Mouse (Mus musculus): ENCODE data around the gene Fus. TPM values are rescaled to one million over a fixed set of nuclear protein-coding genes. Genes with fewer than 3 reads are reported as not detected.
"Not testable (repeated sequence)": the region's sequence is repeated elsewhere in the genome, so short reads cannot be mapped to it uniquely, and the experiment has no call there.

Fus gene
- polyA plus RNA-seq, 1 experiment from 2014 or later: 318 TPM

- peaks cover 12% of the 10 kb centered on the region for H3K4me1 ChIP-seq (ENCODE audit: control insufficient read depth, insufficient read depth, low read depth, low read length)
- peak overlapping the region; percentile 93 for H3K9ac ChIP-seq (ENCODE audit: low read depth, low read length)
- H3K4me3 ChIP-seq (ENCODE audit: low read length): peak overlapping the region; percentile 85
- 0 out of 2 replicates have a peak, but pooled peaks have one; percentile 2 for ATAC-seq
- H3K27me3 ChIP-seq (replicated peaks; ENCODE audit: control insufficient read depth, insufficient read depth, low read length): no peaks in the 10 kb centered on the region; the same call in 1 of the 2 replicates
- no peaks in the 10 kb centered on the region for H3K9me3 ChIP-seq (ENCODE audit: control insufficient read depth, low read length)
- H3K4me2 ChIP-seq (ENCODE audit: low read length): peak overlapping the region; percentile 93
- no peaks in the 10 kb centered on the region for H3K36me3 ChIP-seq (ENCODE audit: control insufficient read depth, insufficient read depth, low read length)
- 53% methylated on average over 18 of the region's 18 CpGs for WGBS
- peak overlapping the region; percentile 90 for H3K27ac ChIP-seq (ENCODE audit: low read depth, low read length)
Measured at GRCm38 (mm10) chr7:127936216-127936884, 30.9 kb upstream of the Fus start.

- H3K36me3 ChIP-seq (ENCODE audit: control insufficient read depth, insufficient read depth, low read length); ATAC-seq; H3K9ac ChIP-seq (ENCODE audit: low read depth, low read length); H3K4me3 ChIP-seq (ENCODE audit: low read length); H3K27ac ChIP-seq (ENCODE audit: low read depth, low read length); H3K9me3 ChIP-seq (ENCODE audit: control insufficient read depth, low read length); H3K4me2 ChIP-seq (ENCODE audit: low read length); H3K4me1 ChIP-seq (ENCODE audit: control insufficient read depth, insufficient read depth, low read depth, low read length): not testable (repeated sequence)
- WGBS: 64% methylated on average over 2 of the region's 2 CpGs
- H3K27me3 ChIP-seq (replicated peaks; ENCODE audit: control insufficient read depth, insufficient read depth, low read length): peaks cover 17% of the 10 kb centered on the region
Measured at GRCm38 (mm10) chr7:127942097-127942496, 25.2 kb upstream of the Fus start.

GRCm38 (mm10) chr7:127944614-127945013 is 22.6 kb upstream of the Fus start:
- Histone ChIP-seq H3K9me3 (ENCODE audit: control insufficient read depth, low read length) (no peaks in the 10 kb centered on the region), H3K27ac (ENCODE audit: low read depth, low read length) (no peak overlapping the region), H3K4me2 (ENCODE audit: low read length) (peak overlapping the region; percentile 25; the same call in 1 of the 2 replicates), H3K4me3 (ENCODE audit: low read length) (no peak overlapping the region), H3K27me3 (replicated peaks; ENCODE audit: control insufficient read depth, insufficient read depth, low read length) (peaks cover 17% of the 10 kb centered on the region), H3K36me3 (ENCODE audit: control insufficient read depth, insufficient read depth, low read length) (no peaks in the 10 kb centered on the region), H3K9ac (ENCODE audit: low read depth, low read length) (no peak overlapping the region), H3K4me1 (ENCODE audit: control insufficient read depth, insufficient read depth, low read depth, low read length) (no peaks in the 10 kb centered on the region)
- no peak for ATAC-seq
- 12% methylated on average over 23 of the region's 23 CpGs for WGBS

GRCm38 (mm10) chr7:127946470-127947023 is 20.7 kb upstream of the Fus start, which contains the start of gene Prss36:
TSS of gene Prss36 (minus strand) at chr7:127946725.
- Histone ChIP-seq H3K27me3 (replicated peaks; ENCODE audit: control insufficient read depth, insufficient read depth, low read length) (peaks cover 17% of the 10 kb centered on the region), H3K4me2 (ENCODE audit: low read length) (no peak within 1 kb of the TSS), H3K4me1 (ENCODE audit: control insufficient read depth, insufficient read depth, low read depth, low read length) (no peaks in the 10 kb centered on the region), H3K9ac (ENCODE audit: low read depth, low read length) (no peak within 1 kb of the TSS), H3K9me3 (ENCODE audit: control insufficient read depth, low read length) (no peaks in the 10 kb centered on the region), H3K4me3 (ENCODE audit: low read length) (no peak within 1 kb of the TSS), H3K27ac (ENCODE audit: low read depth, low read length) (no peak within 1 kb of the TSS), H3K36me3 (ENCODE audit: control insufficient read depth, insufficient read depth, low read length) (no peaks in the 10 kb centered on the region)
- no peak for ATAC-seq
- 81% methylated on average over 6 of the region's 6 CpGs for WGBS

- H3K4me3 ChIP-seq (ENCODE audit: low read length): no peak overlapping the region
- H3K9ac ChIP-seq (ENCODE audit: low read depth, low read length): no peak overlapping the region
- ATAC-seq: no peak
- no peaks in the 10 kb centered on the region for H3K36me3 ChIP-seq (ENCODE audit: control insufficient read depth, insufficient read depth, low read length)
- no peaks in the 10 kb centered on the region for H3K27me3 ChIP-seq (replicated peaks; ENCODE audit: control insufficient read depth, insufficient read depth, low read length)
- WGBS: 54% methylated on average over 13 of the region's 13 CpGs
- H3K4me1 ChIP-seq (ENCODE audit: control insufficient read depth, insufficient read depth, low read depth, low read length): no peaks in the 10 kb centered on the region
- H3K27ac ChIP-seq (ENCODE audit: low read depth, low read length): no peak overlapping the region
- no peak overlapping the region for H3K4me2 ChIP-seq (ENCODE audit: low read length)
- no peaks in the 10 kb centered on the region for H3K9me3 ChIP-seq (ENCODE audit: control insufficient read depth, low read length)
Measured at GRCm38 (mm10) chr7:127952864-127953581, 14.2 kb upstream of the Fus start.

- Histone ChIP-seq H3K27me3 (replicated peaks; ENCODE audit: control insufficient read depth, insufficient read depth, low read length) (no peaks in the 10 kb centered on the region), H3K4me3 (ENCODE audit: low read length) (no peak overlapping the region), H3K27ac (ENCODE audit: low read depth, low read length) (no peak overlapping the region), H3K36me3 (ENCODE audit: control insufficient read depth, insufficient read depth, low read length) (no peaks in the 10 kb centered on the region), H3K4me1 (ENCODE audit: control insufficient read depth, insufficient read depth, low read depth, low read length) (no peaks in the 10 kb centered on the region), H3K9ac (ENCODE audit: low read depth, low read length) (no peak overlapping the region), H3K4me2 (ENCODE audit: low read length) (no peak overlapping the region), H3K9me3 (ENCODE audit: control insufficient read depth, low read length) (no peaks in the 10 kb centered on the region)
- 70% methylated on average over 5 of the region's 5 CpGs for WGBS
- ATAC-seq: no peak
Measured at GRCm38 (mm10) chr7:127959364-127959763, 7.9 kb upstream of the Fus start.

GRCm38 (mm10) chr7:127966371-127966918 is 812 bp upstream of the Fus start:
- H3K27me3 ChIP-seq (replicated peaks; ENCODE audit: control insufficient read depth, insufficient read depth, low read length): no peaks in the 10 kb centered on the region
- peak overlapping the region; percentile 95 for H3K4me3 ChIP-seq (ENCODE audit: low read length)
- peak overlapping the region; percentile 72 for H3K4me2 ChIP-seq (ENCODE audit: low read length)
- peaks cover 10% of the 10 kb centered on the region for H3K36me3 ChIP-seq (ENCODE audit: control insufficient read depth, insufficient read depth, low read length)
- H3K27ac ChIP-seq (ENCODE audit: low read depth, low read length): peak overlapping the region; percentile 99
- peaks cover 18% of the 10 kb centered on the region for H3K4me1 ChIP-seq (ENCODE audit: control insufficient read depth, insufficient read depth, low read depth, low read length)
- no peak for ATAC-seq
- peak overlapping the region; percentile 100 for H3K9ac ChIP-seq (ENCODE audit: low read depth, low read length)
- WGBS: 12% methylated on average over 10 of the region's 10 CpGs
- no peaks in the 10 kb centered on the region for H3K9me3 ChIP-seq (ENCODE audit: control insufficient read depth, low read length)

GRCm38 (mm10) chr7:127967922-127968828 is 918 bp downstream of the Fus start:
- Histone ChIP-seq H3K4me3 (ENCODE audit: low read length) (peak overlapping the region; percentile 95), H3K4me1 (ENCODE audit: control insufficient read depth, insufficient read depth, low read depth, low read length) (peaks cover 18% of the 10 kb centered on the region), H3K9me3 (ENCODE audit: control insufficient read depth, low read length) (no peaks in the 10 kb centered on the region), H3K36me3 (ENCODE audit: control insufficient read depth, insufficient read depth, low read length) (peaks cover 24% of the 10 kb centered on the region), H3K27ac (ENCODE audit: low read depth, low read length) (peak overlapping the region; percentile 99), H3K9ac (ENCODE audit: low read depth, low read length) (peak overlapping the region; percentile 100), H3K4me2 (ENCODE audit: low read length) (peak overlapping the region; percentile 82), H3K27me3 (replicated peaks; ENCODE audit: control insufficient read depth, insufficient read depth, low read length) (no peaks in the 10 kb centered on the region)
- whole genome bisulfite sequencing: under 1% methylated on average over 42 of the region's 42 CpGs
- ATAC-seq: peak; percentile 55; the same call in 1 of the 2 replicates

All from hindbrain, embryonic 16.5 days (tissue).